Comparison of ENCODE assay signal across 25 mouse cellular contexts in genomic region chrX:20748829-20749228, GRCm38 (mm10).
"Had no signal": no experiment of that assay in that cellular context is flagged by ENCODE, and none has a peak within 500 bp of the region (broad histone marks: within the 10 kb centered on the region; RNA-seq: fewer than 3 reads in every experiment).

No protein-coding gene starts in this region.

- H3K27me3 ChIP-seq: heart, embryonic 12.5 days; hindbrain, embryonic 12.5 days; intestine, embryonic 15.5 days; limb, embryonic 12.5 days had no signal

- H3K9ac ChIP-seq: forebrain, postnatal 0 days; heart, embryonic 12.5 days; hindbrain, embryonic 12.5 days; hindbrain, embryonic 14.5 days; intestine, embryonic 15.5 days; limb, embryonic 12.5 days had no signal

- DNase-seq: forebrain, postnatal 0 days; gastrocnemius, adult 2 months; gastrocnemius, postnatal 10 days; gastrocnemius, postnatal 25 days; heart, adult 18-20 months; heart, postnatal 10 days; heart, postnatal 4 days; kidney, adult 18-20 months; kidney, adult 8-10 months; kidney, postnatal 10 days; kidney, postnatal 25 days; kidney, postnatal 4 days; layer of hippocampus, postnatal 36 days had no signal

- H3K36me3 ChIP-seq: heart, embryonic 10.5 days; heart, embryonic 12.5 days; hindbrain, embryonic 10.5 days; hindbrain, embryonic 12.5 days; intestine, embryonic 15.5 days; limb, embryonic 10.5 days; limb, embryonic 12.5 days had no signal

- H3K4me3 ChIP-seq: gastrocnemius, adult 2 months; heart, embryonic 10.5 days; heart, embryonic 12.5 days; hindbrain, embryonic 10.5 days; hindbrain, embryonic 12.5 days; intestine, embryonic 15.5 days; layer of hippocampus, adult 2 months; limb, embryonic 10.5 days; limb, embryonic 12.5 days had no signal

- H3K9me3 ChIP-seq: heart, embryonic 10.5 days; heart, embryonic 12.5 days; hindbrain, embryonic 10.5 days; hindbrain, embryonic 12.5 days; intestine, embryonic 15.5 days; limb, embryonic 10.5 days; limb, embryonic 12.5 days had no signal

- H3K27ac ChIP-seq: gastrocnemius, adult 2 months; heart, embryonic 10.5 days; hindbrain, embryonic 10.5 days; hindbrain, embryonic 12.5 days; hindbrain, embryonic 14.5 days; intestine, embryonic 15.5 days; layer of hippocampus, adult 2 months; limb, embryonic 10.5 days; limb, embryonic 12.5 days had no signal

- H3K4me1 ChIP-seq: heart, embryonic 10.5 days; heart, embryonic 12.5 days; hindbrain, embryonic 10.5 days; hindbrain, embryonic 12.5 days; intestine, embryonic 15.5 days; limb, embryonic 10.5 days; limb, embryonic 12.5 days had no signal

- H3K4me2 ChIP-seq: heart, embryonic 12.5 days; hindbrain, embryonic 12.5 days; hindbrain, embryonic 14.5 days; intestine, embryonic 15.5 days; limb, embryonic 12.5 days had no signal

- ATAC-seq: forebrain, postnatal 0 days; hindbrain, embryonic 16.5 days; inflammation-experienced regulatory T-cells, adult 6 months; intestine, embryonic 15.5 days; intestine, postnatal 0 days had no signal
